Mouse (Mus musculus): ENCODE results near the gene Gm20388.

Gene Gm20388

DNA sequence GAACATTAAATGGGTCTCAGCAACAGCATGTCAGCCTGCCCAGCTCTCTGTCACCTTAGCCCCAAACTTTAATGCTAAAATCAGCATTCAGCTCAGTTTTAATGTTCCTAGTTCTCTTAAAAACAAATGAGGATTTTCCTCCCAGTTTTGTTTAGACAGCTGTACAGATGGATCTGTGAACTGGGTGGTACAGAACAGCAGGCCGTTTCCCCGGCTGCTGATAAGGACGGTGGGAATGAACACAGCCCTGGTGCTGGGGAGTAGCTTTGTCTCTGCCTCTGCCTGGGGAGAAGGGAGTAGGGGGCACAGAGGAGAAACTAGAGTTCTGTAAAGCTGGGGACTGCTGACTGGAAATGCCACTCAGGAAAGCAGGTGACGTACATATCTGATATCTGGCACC lies 3821.7 kb downstream of the Gm20388 start:
- no peak for DNase-seq (ENCODE audit: low spot score)

DNA sequence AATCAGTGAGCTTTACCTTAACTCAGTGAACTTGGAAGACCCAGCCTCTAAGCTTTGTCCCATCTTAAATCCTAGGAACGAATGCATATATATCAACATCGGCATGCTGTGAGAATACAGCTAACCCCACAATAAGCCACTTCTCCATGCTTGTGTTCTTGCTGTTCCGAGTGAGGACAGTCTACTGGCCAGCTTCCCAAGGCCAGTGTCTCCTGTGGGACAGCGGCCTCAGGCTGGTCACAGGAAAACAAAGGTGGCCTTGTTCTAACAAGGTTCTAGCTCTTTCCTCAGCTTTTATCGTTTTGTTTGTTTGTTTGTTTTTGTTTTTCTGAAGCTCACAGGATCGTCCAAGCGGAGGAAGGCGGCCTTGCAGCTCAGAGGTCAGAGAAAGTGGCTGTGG lies 3823.8 kb downstream of the Gm20388 start:
- DNase-seq (ENCODE audit: low spot score) = no peak

DNA sequence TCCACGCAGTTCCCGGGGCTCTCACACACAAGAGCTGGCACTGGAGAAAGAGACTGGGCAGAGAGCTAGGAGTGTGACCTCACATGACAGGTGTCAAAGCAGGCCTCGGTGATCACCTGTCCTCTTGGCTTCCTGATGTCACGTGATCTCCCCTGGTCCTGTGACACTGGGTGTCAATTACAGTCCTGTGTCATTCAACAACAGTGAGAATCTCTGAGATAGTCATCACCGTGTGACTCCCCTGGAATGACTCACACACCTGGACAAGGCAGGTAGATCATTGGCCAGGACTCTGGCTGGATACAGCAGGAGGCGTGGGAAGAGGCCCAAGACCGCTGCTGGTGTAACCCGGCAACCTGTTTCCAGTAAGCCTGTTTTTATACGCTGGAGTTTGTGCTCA lies 3826.3 kb downstream of the Gm20388 start:
- no peak for DNase-seq (ENCODE audit: low spot score)

DNA sequence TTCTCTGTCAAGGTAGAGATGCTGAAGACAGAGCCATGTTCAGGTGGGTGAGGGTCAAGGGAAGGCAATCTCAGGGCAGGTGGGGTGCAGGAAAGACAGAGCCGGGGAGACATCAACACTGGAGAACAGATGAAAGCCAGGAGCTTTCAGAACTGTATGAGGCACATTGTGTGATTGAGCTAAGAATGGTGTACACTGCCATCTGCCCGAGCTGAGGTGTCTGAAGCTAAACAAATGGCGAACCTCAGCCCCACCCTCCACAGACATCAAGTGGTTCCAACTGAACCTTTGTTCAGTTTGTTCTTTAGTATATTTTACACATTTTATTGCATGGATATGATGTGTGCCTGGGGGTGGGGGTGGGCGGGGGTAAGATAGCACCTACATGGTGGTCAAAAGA lies 3829.6 kb downstream of the Gm20388 start:
- DNase-seq (ENCODE audit: low spot score) = no peak

DNA sequence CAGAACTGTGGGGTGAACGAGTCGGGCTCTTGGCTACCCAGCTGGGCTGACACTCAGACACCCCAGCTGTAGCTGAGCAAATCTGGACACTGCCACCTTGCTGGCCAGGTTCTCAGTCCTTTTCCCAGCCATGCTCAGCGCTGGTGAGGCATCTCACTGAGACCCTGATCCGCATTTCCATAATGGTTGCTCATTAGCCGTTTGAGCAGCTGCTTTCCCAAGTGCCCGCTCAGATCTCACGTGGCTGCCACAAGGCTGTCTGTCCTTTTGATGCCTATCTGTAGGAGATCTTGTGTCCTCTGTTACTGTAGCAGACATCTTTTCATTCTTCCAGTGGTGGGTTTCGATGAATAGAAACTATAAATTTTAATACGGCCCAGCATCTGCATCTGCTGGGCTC lies 3830.6 kb downstream of the Gm20388 start:
- DNase-seq (ENCODE audit: low spot score) = no peak

DNA sequence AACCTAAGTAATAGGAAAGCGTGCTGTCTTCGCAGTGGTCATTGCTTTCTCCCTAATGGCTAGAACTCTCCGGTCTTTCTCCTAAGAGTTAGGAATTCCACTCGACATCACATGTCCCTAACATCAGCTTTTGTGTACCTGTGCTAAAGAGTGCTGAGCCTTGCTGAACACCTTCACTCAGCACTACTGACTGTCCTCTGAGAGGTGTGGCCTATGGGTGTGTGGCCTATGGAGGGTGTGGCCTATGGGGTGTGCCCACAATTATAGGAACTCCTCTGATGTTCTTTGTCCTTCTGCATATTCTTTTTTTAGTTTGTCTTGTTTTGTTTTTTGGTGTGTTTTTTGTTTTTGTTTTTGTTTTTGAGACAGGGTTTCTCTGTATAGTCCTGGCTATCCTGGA lies 3835.8 kb downstream of the Gm20388 start:
- no peak for DNase-seq (ENCODE audit: low spot score)

DNA sequence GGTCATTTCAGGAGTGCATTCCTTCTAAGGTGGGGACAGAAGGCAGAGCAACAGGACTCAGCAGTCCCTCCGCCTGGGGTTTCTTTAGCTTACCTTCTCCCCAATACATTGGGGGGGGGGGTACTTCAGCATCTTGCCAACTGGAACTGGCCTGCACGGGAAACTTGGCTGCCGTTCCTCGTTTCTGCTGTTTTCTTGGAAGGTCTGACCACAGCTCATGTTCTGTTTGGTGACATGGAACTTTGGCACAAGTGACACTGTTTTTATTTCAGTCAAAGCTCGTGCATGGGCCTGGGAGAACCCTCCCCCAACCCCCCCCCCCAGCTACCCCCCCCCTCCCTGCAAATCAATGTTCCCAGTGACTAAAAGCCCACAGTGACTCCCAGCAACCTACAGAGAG lies 3837.1 kb downstream of the Gm20388 start:
- no peak for DNase-seq (ENCODE audit: low spot score)

DNA sequence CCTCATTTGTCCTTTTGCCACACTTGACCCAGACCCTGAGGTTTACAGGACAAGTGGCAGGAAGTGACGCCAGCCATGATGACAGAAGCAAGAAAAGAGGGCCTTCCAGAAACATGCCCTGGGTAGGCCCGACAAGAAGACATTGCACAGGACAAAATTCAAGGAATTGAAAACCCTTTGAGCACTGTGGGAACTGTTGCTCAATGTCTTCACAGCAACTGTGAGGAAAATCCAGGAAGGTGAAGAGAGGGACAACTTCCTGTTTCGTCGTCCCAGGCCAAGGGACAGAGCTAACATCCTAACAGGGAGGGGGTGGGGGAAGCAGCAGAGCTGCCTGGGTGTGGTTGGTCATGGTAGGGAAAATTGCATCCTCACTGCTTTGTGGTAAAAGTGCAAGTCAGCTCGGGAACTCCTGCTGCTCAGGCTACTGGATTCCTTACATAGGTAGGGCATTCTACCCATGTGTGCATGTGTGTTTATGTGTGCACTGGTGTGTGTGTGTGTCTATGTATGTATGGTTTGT lies 3839.6 kb downstream of the Gm20388 start:
- DNase-seq (ENCODE audit: low spot score) = no peak

DNA sequence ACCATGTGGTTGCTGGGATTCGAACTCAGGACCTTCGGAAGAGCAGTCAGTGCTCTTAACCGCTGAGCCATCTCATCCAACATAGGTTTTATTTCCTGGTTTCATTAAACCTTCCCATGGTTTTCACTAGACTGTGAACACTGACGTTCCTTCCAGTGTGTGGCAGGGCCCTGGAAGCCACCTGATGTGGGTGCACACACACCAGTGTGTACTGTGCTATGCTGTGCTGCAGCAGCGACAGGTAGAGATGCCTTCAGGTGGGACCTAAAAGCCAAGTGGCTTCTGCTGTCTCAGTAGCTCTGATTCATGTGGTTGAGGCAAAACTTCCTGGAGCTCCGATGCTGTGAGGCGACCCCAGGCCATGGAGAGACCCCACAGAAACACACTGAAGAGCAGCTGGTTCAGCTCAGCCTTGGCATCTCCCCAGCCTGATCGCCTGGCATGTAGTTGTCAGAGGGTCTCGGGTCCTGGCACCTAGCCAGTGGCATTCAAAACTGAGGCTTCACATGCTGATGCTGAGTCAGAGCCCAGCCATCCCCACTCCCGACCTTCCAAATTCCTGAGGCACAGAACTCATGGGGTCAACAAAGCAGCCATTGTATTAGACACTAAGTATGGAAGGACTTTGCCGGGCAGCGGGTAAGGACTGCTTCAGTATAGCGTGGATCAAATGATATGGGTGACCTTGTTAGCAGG lies 3842.3 kb downstream of the Gm20388 start:
- DNase-seq (ENCODE audit: low spot score) = no peak

DNA sequence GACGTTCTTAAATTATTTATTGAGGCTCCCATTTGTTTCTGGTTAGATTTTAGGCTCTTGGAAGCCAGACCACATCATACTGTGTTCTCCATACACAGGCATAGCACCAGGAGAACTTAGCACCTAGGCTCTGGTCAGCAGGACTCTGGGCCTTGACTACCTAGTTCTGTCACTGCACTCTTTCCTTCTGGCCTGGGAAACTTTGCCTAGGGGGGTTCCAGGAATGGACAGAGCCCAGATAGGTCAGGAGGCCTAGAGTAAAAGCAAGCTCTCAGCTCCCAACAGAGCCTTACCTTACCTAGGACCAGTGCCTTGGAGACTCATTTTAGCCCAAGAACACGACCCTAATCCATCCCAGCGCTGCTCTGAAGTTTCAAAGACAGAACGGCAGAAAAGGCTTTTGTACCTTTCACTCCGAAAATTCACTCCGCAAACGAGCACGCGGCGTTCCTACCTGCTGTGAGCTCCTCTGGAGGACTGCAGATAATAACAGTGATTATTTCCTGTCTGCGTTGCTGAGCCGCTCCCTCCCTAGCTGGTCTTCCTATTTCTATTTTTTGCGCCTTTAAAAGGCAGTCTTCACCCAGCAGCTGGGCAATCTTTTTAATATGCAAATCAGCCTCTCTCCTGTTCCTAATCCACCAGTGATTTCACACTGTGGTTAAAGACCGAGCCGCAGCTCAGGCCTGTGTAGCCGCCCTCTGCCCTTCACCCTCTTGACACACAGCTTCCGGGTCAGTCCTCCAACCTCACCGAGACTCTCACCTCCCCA lies 3843.1 kb downstream of the Gm20388 start:
- DNase-seq (ENCODE audit: low spot score) = no peak

DNA sequence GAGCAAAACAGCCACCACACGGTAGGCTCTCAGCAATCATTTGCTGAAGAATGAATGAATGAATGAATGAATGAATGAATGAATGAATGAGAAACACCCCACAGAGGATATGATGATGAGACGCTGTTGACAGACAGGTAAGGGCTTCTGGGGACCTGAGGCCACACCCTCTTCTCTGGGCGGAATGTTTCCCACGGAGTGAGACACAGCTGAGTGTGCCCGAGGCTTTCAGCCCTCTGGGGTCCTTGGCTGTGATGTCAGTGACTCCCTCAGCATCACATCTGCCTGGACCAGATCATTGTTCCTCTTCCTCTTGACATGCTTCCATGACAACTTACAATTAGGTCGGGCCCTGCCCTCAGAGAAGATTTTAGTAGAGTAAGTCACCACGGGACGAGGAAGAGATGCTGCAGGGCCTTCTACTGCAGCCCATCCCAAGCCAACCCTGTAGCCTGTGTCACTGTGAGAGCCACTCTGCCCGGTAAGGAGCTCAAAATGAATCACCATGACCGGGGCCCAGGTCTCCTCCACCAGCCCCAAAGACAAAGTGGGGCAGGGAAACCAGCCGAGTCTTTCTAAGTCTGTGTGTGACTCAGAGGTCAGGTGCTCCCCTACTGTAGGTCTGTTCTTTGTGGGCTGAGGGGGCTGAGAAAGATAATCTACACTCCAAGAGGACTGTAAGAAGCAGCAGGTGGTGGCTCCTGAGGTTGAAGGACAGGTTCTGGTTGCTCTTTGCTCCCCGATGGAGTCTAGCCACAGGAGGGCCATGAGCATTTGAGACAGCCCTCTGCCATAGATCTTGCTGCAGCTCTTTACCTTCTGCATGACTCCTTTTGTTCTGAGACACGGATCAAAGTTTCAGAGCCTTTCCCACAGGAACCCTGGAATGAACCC lies 3844.1 kb downstream of the Gm20388 start:
- no peak for DNase-seq (ENCODE audit: low spot score)

DNA sequence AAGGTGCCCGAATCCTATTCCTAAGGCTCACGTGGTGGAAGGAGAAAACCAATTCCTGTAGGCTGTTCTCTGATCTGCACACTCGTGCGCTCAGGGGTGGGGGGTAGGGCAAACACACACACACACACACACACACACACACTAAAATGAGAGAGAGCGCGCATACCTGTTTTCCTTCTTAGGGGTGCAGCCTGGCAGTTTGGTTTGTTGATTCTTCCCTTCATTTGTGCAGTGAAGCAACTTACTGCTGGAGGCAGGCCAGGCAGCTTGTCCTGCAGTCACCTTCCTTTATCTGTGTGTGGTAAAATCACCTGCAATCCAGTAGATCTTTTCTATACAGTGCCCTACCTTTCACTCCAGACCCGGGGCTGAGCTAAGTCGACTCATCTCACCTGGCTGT lies 3846.3 kb downstream of the Gm20388 start:
- no peak for DNase-seq (ENCODE audit: low spot score)

DNA sequence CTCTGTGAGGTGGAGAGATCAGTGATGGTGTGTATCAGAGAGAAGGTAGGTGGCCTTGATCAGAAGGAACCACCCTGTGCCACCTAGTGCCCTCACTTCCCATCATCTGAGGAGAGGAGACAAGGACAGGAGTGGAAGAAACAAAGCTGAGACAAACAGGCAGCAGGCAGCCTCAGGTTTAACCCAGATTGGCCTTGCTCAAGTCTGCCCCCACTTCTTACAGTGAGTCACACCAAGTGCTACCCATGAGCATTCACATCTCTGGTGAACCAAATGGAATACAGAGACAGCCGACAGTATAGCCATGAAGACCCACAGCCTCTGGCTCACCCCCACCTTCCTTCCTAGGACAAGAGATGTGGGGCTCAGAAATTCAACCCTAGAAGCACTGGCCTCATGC lies 3848.3 kb downstream of the Gm20388 start:
- DNase-seq (ENCODE audit: low spot score) = no peak

DNA sequence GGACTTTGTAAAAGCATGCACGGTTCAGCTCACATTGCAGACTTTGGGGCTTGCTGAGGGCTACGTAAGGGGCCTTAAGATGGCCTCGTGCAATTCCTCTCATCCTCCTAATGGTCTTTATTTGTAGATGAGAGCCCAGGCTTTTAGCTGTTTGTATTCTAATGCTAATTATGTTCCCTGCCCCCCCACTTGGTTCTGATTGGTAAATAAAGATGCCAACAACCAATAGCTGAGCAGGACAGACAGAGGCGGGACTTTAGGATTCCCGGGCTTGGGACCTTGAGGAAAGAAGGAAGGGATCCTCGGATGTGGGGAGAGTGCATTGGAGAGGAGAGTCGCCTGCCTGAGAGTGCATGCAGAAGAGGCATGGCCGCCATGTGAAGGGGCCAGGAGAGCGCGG lies 3849.3 kb downstream of the Gm20388 start:
- no peak for DNase-seq (ENCODE audit: low spot score)

DNA sequence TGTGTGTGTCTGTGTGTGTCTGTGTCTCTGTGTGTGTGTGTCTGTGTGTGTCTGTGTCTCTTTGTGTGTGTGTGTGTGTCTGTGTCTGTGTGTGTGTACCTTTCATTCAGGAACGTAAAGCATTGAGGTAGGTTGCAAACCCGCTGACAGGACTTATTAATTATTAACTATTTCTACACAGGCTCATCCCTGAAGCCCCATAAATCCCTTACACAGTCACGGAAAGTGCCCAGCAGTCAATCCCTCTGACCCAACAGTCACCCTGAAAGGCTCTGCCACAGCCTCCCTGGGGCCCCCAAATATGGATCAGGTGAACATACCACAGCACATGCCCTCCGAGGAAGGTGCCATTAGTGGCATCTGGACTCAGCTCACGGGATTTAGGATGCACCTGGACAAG lies 3849.9 kb downstream of the Gm20388 start:
- DNase-seq (ENCODE audit: low spot score) = no peak

DNA sequence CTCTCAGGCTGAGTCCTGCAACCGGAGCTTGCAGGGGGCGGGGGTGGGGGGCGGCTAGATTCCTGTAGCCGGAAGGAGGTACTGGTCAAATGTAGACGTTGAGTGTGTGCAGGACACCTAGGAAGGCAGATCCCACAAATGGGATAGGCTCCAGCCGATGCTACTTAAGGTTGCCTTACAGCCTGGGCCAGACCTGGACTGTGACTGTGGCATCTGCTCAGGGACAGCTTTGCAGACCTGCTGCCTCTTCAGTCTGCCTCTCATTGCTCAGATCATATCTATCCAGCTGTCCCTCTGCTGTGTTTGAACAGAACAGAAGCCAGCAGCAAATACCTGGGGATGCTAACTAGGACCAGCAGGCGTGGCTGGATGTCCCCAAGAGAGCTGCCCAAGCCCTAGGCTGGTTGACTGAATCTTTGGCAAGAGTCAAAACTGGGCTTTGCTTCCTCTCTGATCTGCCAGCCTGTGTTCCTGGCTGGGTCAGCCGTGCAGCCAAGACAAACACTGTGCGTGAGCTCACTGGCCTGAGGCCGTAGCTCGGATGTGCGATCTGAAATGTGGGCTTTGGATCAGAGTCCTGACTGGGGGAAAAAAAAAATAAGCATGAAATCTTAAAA lies 3850.7 kb downstream of the Gm20388 start:
- DNase-seq (ENCODE audit: low spot score) = no peak

DNA sequence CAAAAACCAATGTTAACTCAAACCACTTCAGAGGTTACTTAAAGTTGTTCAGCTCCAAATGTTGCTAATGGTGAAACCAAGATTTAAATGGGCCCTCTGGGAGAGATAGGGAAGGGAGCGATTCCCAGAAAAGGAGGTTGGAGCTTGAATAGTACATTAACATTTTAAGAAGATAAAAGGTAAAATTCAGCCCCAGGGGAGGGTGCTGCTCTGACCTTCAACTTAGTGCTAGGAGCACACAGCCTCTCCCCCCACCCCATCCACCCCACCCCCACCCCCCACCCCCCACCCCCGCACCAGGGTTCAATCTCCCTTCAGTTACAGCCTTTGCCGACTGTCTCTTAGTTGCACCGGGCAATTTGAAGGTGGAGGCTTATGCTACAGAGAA lies 3851.2 kb downstream of the Gm20388 start:
- DNase-seq (ENCODE audit: low spot score) = no peak

DNA sequence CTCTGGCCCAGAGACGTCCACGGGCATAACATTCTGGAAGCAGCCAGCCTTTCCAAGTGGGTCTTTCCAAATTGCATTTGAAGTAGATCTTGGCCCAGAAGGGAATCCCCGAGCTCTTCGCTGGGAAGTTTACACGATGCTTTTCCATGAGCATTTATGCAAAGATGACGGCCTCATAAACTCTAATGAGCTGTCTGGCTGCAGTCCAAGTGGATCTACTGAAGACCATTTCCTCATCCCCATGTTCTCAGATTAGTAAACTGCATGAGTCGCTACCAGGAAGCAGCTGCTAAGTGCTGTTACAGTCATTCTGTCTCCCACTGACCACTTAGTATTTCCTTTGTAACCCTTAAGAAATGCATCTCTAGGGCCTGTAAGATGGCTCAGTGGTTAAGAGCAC lies 3852.7 kb downstream of the Gm20388 start:
- no peak for DNase-seq (ENCODE audit: low spot score)

DNA sequence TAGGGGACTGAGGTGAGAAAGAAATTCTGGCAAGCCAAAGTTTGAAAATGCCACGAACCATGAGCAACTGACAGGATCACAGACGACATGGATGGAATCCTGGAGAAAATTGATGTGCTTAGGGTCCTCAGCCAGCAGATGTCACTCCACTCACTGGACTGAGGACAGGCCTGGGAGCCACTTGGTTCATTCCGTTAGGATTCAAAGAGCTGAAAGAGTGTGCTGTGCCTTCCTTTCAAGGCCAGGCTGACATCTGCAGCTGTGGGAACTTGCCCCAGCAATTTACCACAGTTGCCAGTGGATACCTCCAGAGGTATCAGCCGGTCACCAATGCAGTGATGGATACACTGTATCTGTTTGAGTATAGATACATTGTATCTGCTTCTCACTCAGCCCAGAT lies 3854.0 kb downstream of the Gm20388 start:
- DNase-seq (ENCODE audit: low spot score) = no peak

DNA sequence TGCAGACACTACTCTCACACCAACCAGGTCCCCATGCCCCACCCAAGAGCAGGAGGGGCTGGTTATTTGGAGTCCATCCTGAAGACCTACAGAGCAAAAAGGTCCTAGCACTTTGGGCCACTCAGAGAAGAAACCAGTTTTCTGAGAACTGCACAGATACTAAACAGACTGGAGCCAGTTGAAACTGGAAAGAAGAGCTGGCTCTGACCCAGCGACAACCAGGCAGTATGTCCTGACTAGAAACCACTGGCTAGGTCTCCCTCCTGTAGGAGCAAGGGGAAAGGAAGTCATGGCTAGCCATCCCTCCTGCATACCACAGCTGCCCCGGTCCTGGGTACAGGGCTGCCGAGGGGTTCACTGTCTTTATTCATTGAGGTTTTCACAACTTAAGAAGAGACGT lies 3855.9 kb downstream of the Gm20388 start:
- no peak for DNase-seq (ENCODE audit: low spot score)

DNA sequence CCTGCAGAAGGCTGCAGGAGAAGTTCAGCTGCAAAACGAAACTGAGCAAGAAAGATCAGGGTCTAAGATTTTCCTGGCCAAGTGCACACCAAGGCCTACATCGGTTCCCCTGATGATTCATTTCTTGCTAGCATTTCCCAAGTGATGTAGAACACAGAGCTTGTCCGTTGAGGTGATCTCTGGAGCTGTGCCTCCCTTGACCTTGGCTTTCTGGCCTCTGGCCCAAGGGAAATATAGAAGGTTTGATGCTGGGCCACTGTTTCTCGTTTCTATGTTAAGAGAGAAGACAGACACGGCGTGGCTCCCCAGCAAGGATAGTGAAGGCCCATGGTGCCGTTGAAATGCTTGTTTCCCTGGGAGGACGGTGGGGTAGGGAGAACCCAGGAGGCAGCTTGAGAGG lies 3857.2 kb downstream of the Gm20388 start:
- no peak for DNase-seq (ENCODE audit: low spot score)

Data from T-cell, adult 2 months (primary cell).